Mouse (Mus musculus) ES-Bruce4 (cell line): ENCODE measurements around the gene Bcl11b. TPM values are rescaled to one million over a fixed set of nuclear protein-coding genes. Genes with fewer than 3 reads are reported as not detected.

Experiments used
- H3K27ac ChIP-seq: 2 replicates; pipeline ENCODE4 v1.5.1; 2012; ENCODE audit warnings: low read length, inconsistent platforms; ENCODE audit not compliant: insufficient read depth
- H3K27me3 ChIP-seq: 2 replicates; pipeline ENCODE4 v1.6.1; 2012; ENCODE audit warnings: mild to moderate bottlenecking, low read length, inconsistent platforms; ENCODE audit not compliant: control insufficient read depth, poor library complexity, insufficient read depth, severe bottlenecking
- H3K36me3 ChIP-seq: 2 replicates; pipeline ENCODE4 v1.6.1; 2012; ENCODE audit warnings: inconsistent platforms, mild to moderate bottlenecking, low read length, moderate library complexity; ENCODE audit not compliant: control insufficient read depth, poor library complexity, insufficient read depth, severe bottlenecking
- H3K4me1 ChIP-seq: one replicate; pipeline ENCODE4 v1.8.1; 2011; ENCODE audit warnings: low read length; ENCODE audit not compliant: control insufficient read depth, insufficient read depth
- H3K4me3 ChIP-seq: 2 replicates; pipeline ENCODE4 v1.5.1; 2011; ENCODE audit warnings: low read depth, mild to moderate bottlenecking, low read length
- H3K9ac ChIP-seq: 2 replicates; pipeline ENCODE4 v1.6.1; 2012; ENCODE audit warnings: low read depth, mild to moderate bottlenecking, inconsistent platforms; ENCODE audit not compliant: poor library complexity, severe bottlenecking
- H3K9me3 ChIP-seq: replicated peaks from 2 replicates; pipeline ENCODE4 v1.6.1; 2012; ENCODE audit warnings: mild to moderate bottlenecking, low read length, inconsistent platforms; ENCODE audit not compliant: control insufficient read depth, poor library complexity, insufficient read depth, severe bottlenecking
- CTCF ChIP-seq: IDR thresholded peaks from one replicate; pipeline ENCODE4 v1.8.1; 2011; ENCODE audit warnings: low read depth, low read length
- EP300 ChIP-seq: IDR thresholded peaks from 2 replicates; pipeline ENCODE4 v1.6.1; 2011; ENCODE audit warnings: low read depth, low read length; ENCODE audit not compliant: insufficient read depth
- POLR2A ChIP-seq: IDR thresholded peaks from one replicate; pipeline ENCODE4 v1.8.1; 2011; ENCODE audit warnings: low read length; ENCODE audit not compliant: insufficient read depth
- polyA plus RNA-seq: library from polyadenylated mRNA; stranded (reverse); fragments of >200 nt; gene quantifications from 2 replicates; pipeline ENCODE4 v1.2.4, GENCODE M21; 2011; ENCODE audit warnings: low read depth; ENCODE audit not compliant: missing spikeins, insufficient read depth, insufficient read length

Gene Bcl11b
- polyA plus RNA-seq, 1 experiment: 0.69 TPM

DNA sequence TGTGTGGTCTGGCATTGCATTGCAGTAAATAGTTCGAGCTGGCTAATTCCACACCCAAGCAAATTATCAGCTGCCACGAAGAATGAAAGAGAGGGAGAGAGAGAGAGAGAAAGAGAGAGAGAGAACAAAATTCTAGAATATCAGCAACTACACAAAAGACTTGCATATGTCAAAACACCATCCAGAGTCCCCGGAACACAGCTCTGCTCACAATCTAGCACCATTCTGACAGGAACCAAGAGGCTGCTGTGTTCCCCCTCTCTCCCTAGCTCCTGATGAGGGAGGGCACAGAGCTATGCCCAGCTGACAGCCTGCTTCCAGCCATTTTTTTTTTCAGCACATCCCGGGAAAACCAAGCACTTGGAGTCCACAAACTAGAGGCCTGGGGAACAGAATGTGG is 6.6 kb downstream of the Bcl11b start:
- Histone ChIP-seq H3K27ac (no peak overlapping the region), H3K4me1 (no peaks in the 10 kb centered on the region), H3K27me3 (no peaks in the 10 kb centered on the region), H3K9ac (no peak overlapping the region), H3K9me3 (no peaks in the 10 kb centered on the region), H3K36me3 (no peaks in the 10 kb centered on the region), H3K4me3 (no peak overlapping the region)
- TF ChIP-seq POLR2A: no peak
- TF ChIP-seq CTCF: no peak
- TF ChIP-seq EP300: no peak

GRCm38 (mm10) chr12:107996216-107996615 is 7.2 kb downstream of the Bcl11b start:
- H3K27me3 ChIP-seq: no peaks in the 10 kb centered on the region
- no peak for TF ChIP-seq CTCF
- TF ChIP-seq EP300: no peak
- TF ChIP-seq POLR2A: no peak

DNA sequence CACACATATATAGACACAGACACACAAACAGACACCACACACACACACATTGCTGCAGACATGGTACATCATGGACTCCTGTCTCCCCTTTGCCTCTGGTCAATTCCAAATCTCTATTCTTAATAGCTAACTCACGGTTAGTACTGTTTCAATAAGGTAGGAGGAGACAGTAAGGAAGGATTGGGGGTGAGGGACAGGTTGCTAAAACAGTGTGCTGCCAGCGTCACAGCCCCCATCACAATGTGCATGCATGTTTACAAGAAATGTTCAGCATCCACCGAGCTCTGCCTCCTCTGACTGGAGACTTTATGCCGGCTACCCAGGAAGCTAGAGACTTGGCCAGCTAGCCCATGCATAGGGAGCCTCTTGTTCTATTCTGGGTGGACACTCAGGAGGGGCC is 9.0 kb downstream of the Bcl11b start:
- no peak overlapping the region for H3K4me3 ChIP-seq
- H3K9me3 ChIP-seq: no peaks in the 10 kb centered on the region
- no peak overlapping the region for H3K9ac ChIP-seq
- H3K27me3 ChIP-seq: no peaks in the 10 kb centered on the region
- H3K27ac ChIP-seq: no peak overlapping the region
- H3K4me1 ChIP-seq: no peaks in the 10 kb centered on the region
- no peaks in the 10 kb centered on the region for H3K36me3 ChIP-seq
- TF ChIP-seq POLR2A (no peak), EP300 (no peak), CTCF (no peak)

More at GRCm38 (mm10) chr12:107996216-107996615, 7.2 kb downstream of the Bcl11b start:
- no peaks in the 10 kb centered on the region for H3K36me3 ChIP-seq
- H3K27ac ChIP-seq: no peak overlapping the region
- no peak overlapping the region for H3K9ac ChIP-seq
- no peak overlapping the region for H3K4me3 ChIP-seq
- no peaks in the 10 kb centered on the region for H3K4me1 ChIP-seq
- no peaks in the 10 kb centered on the region for H3K9me3 ChIP-seq

DNA sequence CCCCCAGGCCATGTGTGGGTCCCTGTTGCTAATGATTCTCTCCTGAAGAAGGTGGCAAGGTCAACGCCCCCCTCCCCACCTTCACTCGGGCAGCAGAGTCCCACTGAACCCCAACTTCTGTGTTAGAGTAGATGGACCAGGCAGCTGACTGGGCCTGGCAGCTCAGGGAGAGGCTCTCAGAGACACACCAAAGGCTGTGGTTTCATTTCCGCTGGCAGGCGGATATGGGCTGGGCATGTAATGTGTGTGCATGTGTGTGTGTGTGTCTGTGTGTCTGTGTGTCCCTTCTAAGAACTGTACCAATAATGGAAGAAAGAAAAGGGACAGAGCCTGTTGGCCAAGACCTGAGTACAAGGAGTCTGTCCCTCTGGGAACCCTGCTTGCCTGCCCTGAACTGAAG is 10.4 kb downstream of the Bcl11b start:
- Histone ChIP-seq H3K27ac (no peak overlapping the region), H3K27me3 (no peaks in the 10 kb centered on the region), H3K36me3 (no peaks in the 10 kb centered on the region), H3K4me3 (no peak overlapping the region), H3K9ac (no peak overlapping the region), H3K4me1 (no peaks in the 10 kb centered on the region), H3K9me3 (no peaks in the 10 kb centered on the region)
- TF ChIP-seq CTCF (no peak), POLR2A (no peak), EP300 (no peak)

- H3K4me1 ChIP-seq: no peaks in the 10 kb centered on the region
- no peak overlapping the region for H3K4me3 ChIP-seq
- TF ChIP-seq EP300 (no peak), POLR2A (no peak), CTCF (no peak)
- H3K36me3 ChIP-seq: no peaks in the 10 kb centered on the region
- H3K9me3 ChIP-seq: no peaks in the 10 kb centered on the region
- H3K27me3 ChIP-seq: no peaks in the 10 kb centered on the region
- H3K27ac ChIP-seq: no peak overlapping the region
- no peak overlapping the region for H3K9ac ChIP-seq
These were observed 12.2 kb downstream of the Bcl11b start for GRCm38 (mm10) chr12:107991191-107991590.

DNA sequence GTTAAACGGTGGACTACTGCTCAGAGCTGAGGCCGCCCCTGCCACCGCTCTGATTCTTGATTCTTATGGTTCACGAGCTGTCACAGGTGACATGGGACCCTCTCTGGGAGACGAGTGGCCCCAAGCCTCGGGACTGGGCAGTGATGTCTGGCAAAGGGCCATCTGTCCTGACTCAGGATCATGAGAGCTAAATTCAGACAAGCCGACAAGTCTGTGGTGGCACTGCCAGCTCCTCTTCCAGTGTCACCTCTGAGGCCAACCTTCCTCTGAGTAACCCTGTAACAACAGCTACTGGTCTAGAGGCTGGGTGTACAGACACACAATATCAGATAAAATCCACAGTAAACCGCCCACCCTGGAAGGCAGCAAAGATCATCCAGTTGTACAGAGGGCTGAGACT is 20.2 kb downstream of the Bcl11b start:
- no peak for TF ChIP-seq POLR2A
- TF ChIP-seq EP300: no peak
- no peak for TF ChIP-seq CTCF
- Histone ChIP-seq H3K9ac (no peak overlapping the region), H3K9me3 (no peaks in the 10 kb centered on the region), H3K27ac (no peak overlapping the region), H3K36me3 (no peaks in the 10 kb centered on the region), H3K27me3 (no peaks in the 10 kb centered on the region; the same call in 1 of the 2 replicates), H3K4me1 (no peaks in the 10 kb centered on the region), H3K4me3 (no peak overlapping the region)

GRCm38 (mm10) chr12:107982306-107982705 is 21.1 kb downstream of the Bcl11b start:
- no peaks in the 10 kb centered on the region for H3K9me3 ChIP-seq
- H3K9ac ChIP-seq: no peak overlapping the region
- H3K27me3 ChIP-seq: no peaks in the 10 kb centered on the region; the same call in 1 of the 2 replicates
- H3K4me3 ChIP-seq: no peak overlapping the region
- no peaks in the 10 kb centered on the region for H3K36me3 ChIP-seq
- TF ChIP-seq EP300: no peak
- no peak for TF ChIP-seq POLR2A
- TF ChIP-seq CTCF: no peak
- peaks cover 2% of the 10 kb centered on the region for H3K4me1 ChIP-seq
- H3K27ac ChIP-seq: no peak overlapping the region
